Mouse (Mus musculus) MEL (cell line): ENCODE data around the gene Krtcap2. TPM values are rescaled to one million over a fixed set of nuclear protein-coding genes. Genes with fewer than 3 reads are reported as not detected.

Experiments used
- DNase-seq: peaks from one replicate; pipeline ENCODE4 v3.0.0; 2011; ENCODE audit warnings: low read depth, low spot score
- H3K27ac ChIP-seq: 2 replicates; pipeline ENCODE4 v1.5.1; 2012; ENCODE audit warnings: low read depth, mild to moderate bottlenecking, control low read depth, low read length, moderate library complexity; ENCODE audit not compliant: control insufficient read depth
- H3K27me3 ChIP-seq, 2 experiments: fragments of 150-350 bp in 1 of 2; sonication (generic) in 1 of 2; 2 replicates each; pipeline ENCODE4 v1.6.1; 2012; ENCODE audit warnings: low read length in 2 of 2, mild to moderate bottlenecking in 2 of 2, improper control_type of control experiment in 1 of 2, moderate library complexity in 1 of 2; ENCODE audit not compliant: insufficient read depth in 2 of 2, control insufficient read depth in 1 of 2
- H3K36me3 ChIP-seq, 2 experiments: 2 replicates each; pipeline ENCODE4 v1.6.1; 2012 to 2014; ENCODE audit warnings: low read length in 2 of 2, improper control_type of control experiment in 1 of 2, inconsistent platforms in 1 of 2, mild to moderate bottlenecking in 1 of 2; ENCODE audit not compliant: insufficient read depth in 2 of 2, control insufficient read depth in 1 of 2
- H3K4me1 ChIP-seq, 2 experiments: fragments of 150-350 bp in 1 of 2; sonication (generic) in 1 of 2; 2 replicates each; pipeline ENCODE4 v1.6.1; 2012; ENCODE audit warnings: low read length in 2 of 2, improper control_type of control experiment in 1 of 2, mild to moderate bottlenecking in 1 of 2; ENCODE audit not compliant: insufficient read depth in 2 of 2, control insufficient read depth in 1 of 2
- H3K4me3 ChIP-seq, 2 experiments: fragments of 150-350 bp in 1 of 2; sonication (generic) in 1 of 2; 2 replicates each; pipeline ENCODE4 v1.5.1; 2012; ENCODE audit warnings: low read depth in 2 of 2, low read length in 2 of 2, mild to moderate bottlenecking in 2 of 2, moderate library complexity in 2 of 2, control low read depth in 1 of 2, improper control_type of control experiment in 1 of 2; ENCODE audit not compliant: control insufficient read depth in 1 of 2, insufficient read depth in 1 of 2
- H3K79me2 ChIP-seq: 2 replicates; pipeline ENCODE4 v1.6.1; 2012; ENCODE audit warnings: mild to moderate bottlenecking, low read length, moderate library complexity; ENCODE audit not compliant: control insufficient read depth, poor library complexity, insufficient read depth
- H3K9ac ChIP-seq: 2 replicates; pipeline ENCODE4 v1.6.1; 2012; ENCODE audit warnings: low read depth, mild to moderate bottlenecking, control low read depth, low read length, moderate library complexity; ENCODE audit not compliant: control insufficient read depth, poor library complexity, severe bottlenecking
- H3K9me3 ChIP-seq: fragments of 150-350 bp; sonication (generic); replicated peaks from 2 replicates; pipeline ENCODE4 v1.6.1; 2012; ENCODE audit warnings: mild to moderate bottlenecking, low read length, improper control_type of control experiment, moderate library complexity; ENCODE audit not compliant: insufficient read depth
- GABPA ChIP-seq: IDR thresholded peaks from 2 replicates; pipeline ENCODE4 v1.6.1; 2012; ENCODE audit warnings: low read depth, mild to moderate bottlenecking, inconsistent platforms, low read length, improper control_type of control experiment, moderate library complexity
- GATA1 ChIP-seq: IDR thresholded peaks from 2 replicates; pipeline ENCODE4 v1.6.1; 2011; ENCODE audit warnings: low read depth, low read length, improper control_type of control experiment
- HCFC1 ChIP-seq: IDR thresholded peaks from 2 replicates; pipeline ENCODE4 v1.6.1; 2012; ENCODE audit warnings: low read depth, mild to moderate bottlenecking, inconsistent platforms, low read length, improper control_type of control experiment, moderate library complexity
- KAT2A ChIP-seq: conservative IDR thresholded peaks from 2 replicates; pipeline ENCODE4 v1.6.1; 2012; ENCODE audit warnings: low read depth, low read length, improper control_type of control experiment, inconsistent platforms
- MAFK ChIP-seq: IDR thresholded peaks from 2 replicates; pipeline ENCODE4 v1.6.1; 2011; ENCODE audit warnings: low read depth, mild to moderate bottlenecking, low read length, improper control_type of control experiment, borderline replicate concordance
- MAX ChIP-seq: IDR thresholded peaks from 2 replicates; pipeline ENCODE4 v1.6.1; 2011; ENCODE audit warnings: low read length, improper control_type of control experiment
- MAZ ChIP-seq: IDR thresholded peaks from 2 replicates; pipeline ENCODE4 v1.6.1; 2012; ENCODE audit warnings: low read depth, mild to moderate bottlenecking, inconsistent platforms, low read length, improper control_type of control experiment
- MEF2A ChIP-seq: IDR thresholded peaks from 2 replicates; pipeline ENCODE4 v1.6.1; 2014; ENCODE audit warnings: low read depth, mild to moderate bottlenecking, inconsistent platforms, low read length, improper control_type of control experiment; ENCODE audit not compliant: poor library complexity, insufficient replicate concordance, severe bottlenecking; ENCODE audit errors: extremely low read depth
- MXI1 ChIP-seq: IDR thresholded peaks from 2 replicates; pipeline ENCODE4 v1.6.1; 2011; ENCODE audit warnings: mild to moderate bottlenecking, low read depth, low read length, improper control_type of control experiment
- MYC ChIP-seq: IDR thresholded peaks from 2 replicates; pipeline ENCODE4 v1.6.1; 2011; ENCODE audit warnings: low read depth, mild to moderate bottlenecking, low read length, improper control_type of control experiment, moderate library complexity
- NELFE ChIP-seq: IDR thresholded peaks from 2 replicates; pipeline ENCODE4 v1.6.1; 2011; ENCODE audit warnings: low read depth, low read length, improper control_type of control experiment
- NRF1 ChIP-seq: IDR thresholded peaks from 2 replicates; pipeline ENCODE4 v1.6.1; 2014; ENCODE audit warnings: low read depth, mild to moderate bottlenecking, inconsistent platforms, low read length, improper control_type of control experiment, moderate library complexity; ENCODE audit not compliant: poor library complexity, insufficient read depth, severe bottlenecking
- POLR2A ChIP-seq, 2 experiments: IDR thresholded peaks; 2 replicates each; pipeline ENCODE4 v1.6.1; 2011 to 2012; ENCODE audit warnings: low read length in 2 of 2, mild to moderate bottlenecking in 2 of 2, control low read depth in 1 of 2, improper control_type of control experiment in 1 of 2, low read depth in 1 of 2, moderate library complexity in 1 of 2; ENCODE audit not compliant: control insufficient read depth in 1 of 2, insufficient read depth in 1 of 2, poor library complexity in 1 of 2
- POLR2AphosphoS5 ChIP-seq: IDR thresholded peaks from 2 replicates; pipeline ENCODE4 v1.6.1; 2012; ENCODE audit warnings: low read depth, borderline replicate concordance, mild to moderate bottlenecking, inconsistent platforms, low read length, moderate library complexity, mixed read lengths
- RCOR1 ChIP-seq: IDR thresholded peaks from 2 replicates; pipeline ENCODE4 v1.6.1; 2012; ENCODE audit warnings: low read depth, mild to moderate bottlenecking, inconsistent platforms, low read length, improper control_type of control experiment
- SIN3A ChIP-seq: IDR thresholded peaks from 2 replicates; pipeline ENCODE4 v1.6.1; 2012; ENCODE audit warnings: low read length, improper control_type of control experiment, inconsistent platforms
- TAL1 ChIP-seq: IDR thresholded peaks from 2 replicates; pipeline ENCODE4 v1.6.1; 2012; ENCODE audit warnings: mild to moderate bottlenecking, inconsistent platforms, low read length, moderate library complexity, mixed read lengths
- TBP ChIP-seq: IDR thresholded peaks from 2 replicates; pipeline ENCODE4 v1.8.0; 2011; ENCODE audit warnings: low read depth, low read length, improper control_type of control experiment
- USF1 ChIP-seq: IDR thresholded peaks from 2 replicates; pipeline ENCODE4 v1.6.1; 2014; ENCODE audit warnings: low read depth, mild to moderate bottlenecking, inconsistent platforms, low read length, improper control_type of control experiment, moderate library complexity
- USF2 ChIP-seq, 2 experiments: IDR thresholded peaks; 2 replicates each; pipeline ENCODE4 v1.6.1; 2011 to 2012; ENCODE audit warnings: improper control_type of control experiment in 2 of 2, low read length in 2 of 2, borderline replicate concordance in 1 of 2, inconsistent platforms in 1 of 2, low read depth in 1 of 2, mild to moderate bottlenecking in 1 of 2; ENCODE audit not compliant: insufficient read depth in 1 of 2
- ZC3H11A ChIP-seq: IDR thresholded peaks from 2 replicates; pipeline ENCODE4 v1.6.1; 2012; ENCODE audit warnings: low read depth, mild to moderate bottlenecking, inconsistent platforms, low read length, improper control_type of control experiment
- ZKSCAN1 ChIP-seq: IDR thresholded peaks from 2 replicates; pipeline ENCODE4 v1.6.1; 2012; ENCODE audit warnings: low read depth, mild to moderate bottlenecking, inconsistent platforms, low read length, improper control_type of control experiment, moderate library complexity
- ZMIZ1 ChIP-seq: IDR thresholded peaks from 2 replicates; pipeline ENCODE4 v1.6.1; 2012; ENCODE audit warnings: low read depth, mild to moderate bottlenecking, inconsistent platforms, low read length, improper control_type of control experiment, moderate library complexity
- ZNF384 ChIP-seq: IDR thresholded peaks from 2 replicates; pipeline ENCODE4 v1.6.1; 2012; ENCODE audit warnings: low read depth, mild to moderate bottlenecking, inconsistent platforms, low read length, improper control_type of control experiment
- polyA plus RNA-seq, 2 experiments: library from polyadenylated mRNA; stranded (reverse) in 1 of 2; unstranded in 1 of 2; fragments of >175 nt in 1 of 2; fragments of >200 nt in 1 of 2; gene quantifications; 2 replicates each; pipeline versions ENCODE4 v1.2.1 to v1.2.4; 2012; ENCODE audit warnings: low replicate concordance in 2 of 2, low read depth in 1 of 2; ENCODE audit not compliant: insufficient read length in 2 of 2, insufficient read depth in 1 of 2, missing spikeins in 1 of 2
- total RNA-seq: library from RNA; depleted of rRNA; stranded (reverse); fragments of 300-350 nt; gene quantifications from 2 replicates; pipeline ENCODE4 v1.2.3, GENCODE M21; 2012

Krtcap2 gene
- total and polyA plus RNA-seq, 3 experiments: 171 to 497 TPM; not detected in 1

DNA sequence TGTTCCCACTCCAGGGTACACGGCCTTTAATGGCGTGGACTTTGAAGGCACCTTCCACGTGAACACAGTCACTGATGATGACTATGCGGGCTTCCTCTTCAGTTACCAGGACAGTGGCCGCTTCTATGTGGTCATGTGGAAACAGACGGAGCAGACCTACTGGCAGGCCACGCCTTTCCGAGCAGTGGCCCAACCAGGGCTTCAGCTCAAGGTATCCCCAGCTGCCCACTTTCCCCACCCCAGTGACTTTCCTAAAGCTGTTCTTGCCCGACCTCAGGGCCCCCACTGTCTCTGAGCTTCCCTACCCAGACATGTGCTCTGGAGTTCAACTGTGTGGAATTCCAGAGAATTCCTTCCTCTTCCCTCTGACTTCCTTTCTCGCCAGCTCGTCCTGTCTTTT is 21.0 kb upstream of the Krtcap2 start:
- no peaks in the 10 kb centered on the region for H3K9me3 ChIP-seq
- H3K9ac ChIP-seq: no peak overlapping the region
- DNase-seq: no peak
- H3K27me3 ChIP-seq: no peaks in the 10 kb centered on the region
- H3K36me3 ChIP-seq: peaks cover 0 to 2% of the 10 kb centered on the region in 2 experiments; a peak in 1 of 4 replicates
- peaks cover 2 to 8% of the 10 kb centered on the region in 2 experiments; a peak in 3 of 4 replicates for H3K4me1 ChIP-seq
- TF ChIP-seq ZKSCAN1 (no peak), MAZ (no peak), MEF2A (no peak), POLR2AphosphoS5 (no peak), NELFE (no peak), ZMIZ1 (no peak), HCFC1 (no peak), MAFK (no peak), ZNF384 (no peak), USF1 (no peak), TAL1 (no peak), ZC3H11A (no peak), MXI1 (no peak), POLR2A (IDR thresholded peaks at IDR 0.05; ENCODE audit: control insufficient read depth in 1 of 2, insufficient read depth in 1 of 2, low read depth in 1 of 2, low read length in 2 of 2, poor library complexity in 1 of 2) (no peak), GATA1 (no peak)
- no peak overlapping the region for H3K4me3 ChIP-seq
- no peaks in the 10 kb centered on the region for H3K79me2 ChIP-seq
- no peak overlapping the region for H3K27ac ChIP-seq

DNA sequence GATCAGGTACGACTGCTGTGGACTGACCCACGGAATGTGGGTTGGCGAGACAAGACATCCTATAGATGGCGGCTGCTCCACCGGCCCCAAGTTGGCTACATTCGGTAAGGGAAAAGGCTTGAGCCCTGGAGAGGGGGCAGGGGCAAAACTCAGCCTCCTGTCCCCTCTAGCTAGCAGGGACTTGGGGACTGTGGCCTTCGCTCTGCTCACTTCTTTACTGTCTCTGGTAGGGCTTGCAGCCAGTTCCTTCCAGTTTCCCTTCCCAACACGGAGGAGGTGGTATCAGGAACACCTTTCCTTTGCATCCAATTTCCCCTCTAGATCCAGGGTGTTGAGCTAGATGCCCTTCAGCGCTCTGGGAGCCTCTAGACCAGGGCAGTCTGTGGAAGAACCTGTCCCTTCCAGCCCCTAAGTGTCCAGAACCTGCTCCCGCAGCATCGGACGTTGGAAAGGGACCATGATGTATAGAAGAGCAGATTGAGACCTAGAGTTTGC is 20.4 kb upstream of the Krtcap2 start:
- Histone ChIP-seq H3K4me1 (peaks cover 2 to 8% of the 10 kb centered on the region in 2 experiments; a peak in 3 of 4 replicates), H3K9ac (no peak overlapping the region), H3K27me3 (no peaks in the 10 kb centered on the region), H3K9me3 (no peaks in the 10 kb centered on the region), H3K27ac (no peak overlapping the region), H3K79me2 (no peaks in the 10 kb centered on the region), H3K36me3 (peaks cover 0 to 2% of the 10 kb centered on the region in 2 experiments; a peak in 1 of 4 replicates), H3K4me3 (no peak overlapping the region)
- DNase-seq: no peak
- TF ChIP-seq ZC3H11A: no peak
- no peak for TF ChIP-seq GABPA
- no peak for TF ChIP-seq HCFC1
- no peak for TF ChIP-seq POLR2AphosphoS5
- TF ChIP-seq ZMIZ1: no peak
- TF ChIP-seq NELFE: no peak
- TF ChIP-seq USF2 (IDR thresholded peaks at IDR 0.05; ENCODE audit: borderline replicate concordance in 1 of 2, insufficient read depth in 1 of 2, low read depth in 1 of 2, low read length in 2 of 2): no peak
- TF ChIP-seq MEF2A: no peak
- TF ChIP-seq MAFK: no peak
- no peak for TF ChIP-seq MAX
- TF ChIP-seq ZNF384: no peak
- no peak for TF ChIP-seq TBP
- no peak for TF ChIP-seq SIN3A
- TF ChIP-seq NRF1: no peak
- TF ChIP-seq RCOR1: no peak
- no peak for TF ChIP-seq TAL1
- no peak for TF ChIP-seq KAT2A
- no peak for TF ChIP-seq ZKSCAN1
- TF ChIP-seq POLR2A (IDR thresholded peaks at IDR 0.05; ENCODE audit: control insufficient read depth in 1 of 2, insufficient read depth in 1 of 2, low read depth in 1 of 2, low read length in 2 of 2, poor library complexity in 1 of 2): no peak
- TF ChIP-seq MYC: no peak
